Mouse (Mus musculus) NIH3T3 (cell line): ENCODE results near the gene Smu1.

Source experiments
- DNase-seq: peaks from one replicate; pipeline ENCODE4 v3.0.0-alpha.2; 2012; ENCODE audit warnings: low read depth

The Smu1 gene

GRCm38 (mm10) chr4:40757780-40758420 is at the start of gene Smu1:
Gene Smu1 (minus strand): TSS chr4:40757923.
- peak; percentile 98 for DNase-seq

- no peak for DNase-seq
Measured at GRCm38 (mm10) chr4:40807382-40807781, 49.7 kb upstream of the Smu1 start.

GRCm38 (mm10) chr4:40805401-40805800 is 47.7 kb upstream of the Smu1 start:
- DNase-seq = no peak

- DNase-seq = peak; percentile 68
Measured at GRCm38 (mm10) chr4:40802787-40803186, 45.1 kb upstream of the Smu1 start.

DNA sequence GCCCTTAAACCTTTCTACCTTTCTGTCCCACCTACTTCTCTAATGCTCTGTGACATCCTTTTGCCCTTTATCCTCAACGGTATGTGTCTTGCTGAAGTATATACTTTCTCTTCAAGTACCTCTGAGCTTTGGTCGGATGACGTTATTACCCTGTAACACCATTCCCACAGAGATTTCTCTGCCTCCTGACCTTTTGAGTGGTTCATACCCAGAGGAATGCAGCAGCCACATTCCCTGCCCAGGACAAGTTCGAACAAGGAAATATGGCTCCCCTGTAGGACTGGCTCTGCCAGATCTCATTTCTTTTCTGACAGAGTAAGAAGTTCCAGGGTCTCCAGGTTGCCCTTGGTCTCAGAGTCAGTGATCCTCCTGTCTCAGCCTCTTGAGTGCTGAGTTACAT is 44.2 kb upstream of the Smu1 start:
- DNase-seq = peak; percentile 38

- DNase-seq = no peak
Measured at GRCm38 (mm10) chr4:40800873-40801272, 43.1 kb upstream of the Smu1 start.

DNA sequence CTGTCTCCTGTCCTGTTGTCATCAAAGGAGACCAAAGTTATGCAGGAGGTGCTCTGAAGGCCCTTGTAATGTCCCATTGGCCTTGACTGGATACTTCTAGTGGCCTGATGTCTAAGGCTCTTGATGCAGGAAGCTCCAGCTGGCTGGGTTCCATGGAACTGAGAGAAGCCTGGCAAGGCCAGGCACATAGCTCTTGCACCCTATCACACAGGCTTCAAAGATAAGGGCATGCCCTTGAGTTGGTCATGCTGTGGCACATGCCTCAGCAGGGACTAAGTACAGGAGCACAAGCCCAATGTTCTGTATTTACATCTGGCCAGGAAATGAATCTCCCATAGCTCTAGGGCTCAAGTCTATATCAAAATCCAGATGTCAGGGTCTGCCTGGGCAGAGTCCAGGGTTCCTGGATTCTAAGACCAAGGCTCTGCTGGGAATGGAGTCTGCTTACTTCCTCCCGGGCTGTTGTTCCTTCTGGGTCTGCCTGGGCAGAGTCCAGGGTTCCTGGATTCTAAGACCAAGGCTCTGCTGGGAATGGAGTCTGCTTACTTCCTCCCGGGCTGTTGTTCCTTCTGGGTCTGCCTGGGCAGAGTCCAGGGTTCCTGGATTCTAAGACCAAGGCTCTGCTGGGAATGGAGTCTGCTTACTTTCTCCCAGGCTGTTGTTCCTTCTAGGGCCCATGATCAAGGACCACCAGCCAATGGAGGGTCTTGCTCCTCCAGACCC is 41.3 kb upstream of the Smu1 start:
- peak; percentile 24 for DNase-seq

DNA sequence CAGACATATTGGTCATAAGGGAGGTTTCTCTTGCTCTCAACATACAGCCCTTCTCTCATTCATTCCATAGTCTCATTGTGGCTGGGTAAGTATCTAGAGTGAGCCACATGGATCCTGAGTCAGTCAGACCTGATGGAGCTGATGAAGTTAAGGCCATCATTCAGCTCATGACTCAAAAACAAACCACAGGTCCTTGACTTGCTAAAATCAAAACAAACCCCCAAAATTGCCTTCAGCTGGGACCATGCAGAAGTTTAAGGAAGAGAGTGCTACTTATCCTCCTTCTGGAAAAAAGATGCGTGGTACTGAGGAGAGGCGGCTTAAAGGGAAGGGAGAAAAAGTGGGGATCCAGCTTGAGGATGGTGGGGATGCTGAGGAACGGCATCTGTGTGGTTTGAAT is 38.0 kb upstream of the Smu1 start:
- DNase-seq = peak; percentile 43

GRCm38 (mm10) chr4:40794320-40794719 is 36.6 kb upstream of the Smu1 start:
- DNase-seq = no peak

DNA sequence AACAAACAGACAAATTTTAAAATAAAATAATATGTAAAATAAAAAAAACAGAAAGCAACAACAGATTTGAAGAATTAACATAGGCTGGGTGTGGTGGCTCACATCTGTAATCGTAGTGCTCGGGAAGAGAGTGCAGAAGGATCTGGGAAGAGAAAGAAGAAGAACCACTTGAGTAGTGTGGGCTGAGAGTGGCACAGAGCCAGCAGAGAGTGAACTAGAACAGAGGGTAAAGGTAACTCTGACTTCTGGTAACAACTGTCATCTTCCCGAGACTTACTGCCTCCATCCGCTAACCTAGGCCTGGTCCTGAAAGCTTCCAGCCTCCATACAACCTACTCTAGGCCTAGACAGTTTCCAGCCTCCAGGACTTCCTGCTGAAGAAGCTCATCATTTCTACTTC is 33.5 kb upstream of the Smu1 start:
- no peak for DNase-seq

DNA sequence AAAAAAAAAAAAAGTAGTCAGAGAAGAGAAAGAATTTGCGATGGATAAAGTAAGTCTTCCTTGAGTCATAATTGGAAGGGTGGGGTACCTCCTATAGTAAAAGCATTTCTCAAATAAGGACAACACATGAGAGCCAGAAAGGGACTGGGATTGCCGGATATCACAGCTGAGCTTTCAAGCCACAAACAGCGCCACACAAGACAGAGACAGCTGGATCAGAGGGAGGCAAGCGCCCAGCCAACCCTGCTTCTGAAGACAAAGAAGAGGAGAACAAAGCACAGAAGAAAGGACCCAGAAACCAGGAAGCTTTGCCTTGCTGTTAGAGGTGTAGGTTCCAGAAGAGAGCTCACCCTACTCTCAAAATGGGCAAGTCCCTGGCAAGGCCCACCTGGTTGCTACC is 28.9 kb upstream of the Smu1 start:
- DNase-seq = no peak

GRCm38 (mm10) chr4:40785620-40786166 is 28.0 kb upstream of the Smu1 start:
- DNase-seq = no peak

DNA sequence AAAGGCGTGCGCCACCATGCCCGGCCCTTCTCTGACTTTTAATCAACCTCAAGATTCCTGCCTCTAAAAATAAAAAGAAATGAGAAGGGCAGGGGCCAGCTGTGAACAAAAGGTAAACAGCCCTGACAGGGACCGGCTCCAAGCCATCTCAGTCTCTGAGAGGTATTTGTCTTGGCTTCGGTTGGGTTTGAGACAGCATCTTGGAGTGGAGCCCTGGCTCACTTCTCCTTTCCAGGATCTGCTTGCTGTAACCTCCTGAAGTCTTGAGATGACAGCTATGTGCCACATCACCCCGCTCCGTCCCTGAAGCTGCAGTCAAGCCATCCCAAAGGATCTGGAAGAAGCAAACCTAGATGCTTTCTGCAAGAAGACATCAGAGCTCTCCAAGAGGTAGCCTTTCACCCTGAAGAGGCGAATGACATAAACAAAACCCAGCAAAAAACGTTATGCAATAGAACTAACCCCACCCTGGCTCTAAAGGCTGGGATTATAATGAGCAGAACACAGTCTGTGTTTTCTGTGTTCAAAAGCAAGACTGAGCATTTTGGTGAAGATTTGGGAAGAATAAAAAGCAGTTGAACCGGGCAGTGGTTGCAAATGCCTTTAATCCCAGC is 26.9 kb upstream of the Smu1 start:
- peak; percentile 70 for DNase-seq

DNA sequence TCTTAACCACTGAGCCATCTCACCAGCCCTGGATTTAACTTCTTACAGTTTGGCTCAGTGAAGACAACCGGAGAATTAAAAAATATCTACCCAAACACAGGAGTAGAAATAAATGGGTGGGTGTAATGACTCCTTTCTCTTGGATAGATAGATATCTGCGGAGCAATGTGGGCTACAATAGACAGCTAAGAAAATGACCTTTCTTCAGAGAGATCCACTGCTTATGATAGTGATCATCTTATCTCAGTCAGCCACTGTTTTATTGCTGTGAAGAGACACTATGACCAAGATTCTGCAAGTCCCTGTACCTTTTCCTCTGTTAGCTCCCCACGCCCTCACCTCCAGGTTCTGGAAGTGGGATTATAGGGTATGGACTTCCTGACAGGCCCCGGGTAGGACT is 25.3 kb upstream of the Smu1 start:
- DNase-seq = no peak

DNA sequence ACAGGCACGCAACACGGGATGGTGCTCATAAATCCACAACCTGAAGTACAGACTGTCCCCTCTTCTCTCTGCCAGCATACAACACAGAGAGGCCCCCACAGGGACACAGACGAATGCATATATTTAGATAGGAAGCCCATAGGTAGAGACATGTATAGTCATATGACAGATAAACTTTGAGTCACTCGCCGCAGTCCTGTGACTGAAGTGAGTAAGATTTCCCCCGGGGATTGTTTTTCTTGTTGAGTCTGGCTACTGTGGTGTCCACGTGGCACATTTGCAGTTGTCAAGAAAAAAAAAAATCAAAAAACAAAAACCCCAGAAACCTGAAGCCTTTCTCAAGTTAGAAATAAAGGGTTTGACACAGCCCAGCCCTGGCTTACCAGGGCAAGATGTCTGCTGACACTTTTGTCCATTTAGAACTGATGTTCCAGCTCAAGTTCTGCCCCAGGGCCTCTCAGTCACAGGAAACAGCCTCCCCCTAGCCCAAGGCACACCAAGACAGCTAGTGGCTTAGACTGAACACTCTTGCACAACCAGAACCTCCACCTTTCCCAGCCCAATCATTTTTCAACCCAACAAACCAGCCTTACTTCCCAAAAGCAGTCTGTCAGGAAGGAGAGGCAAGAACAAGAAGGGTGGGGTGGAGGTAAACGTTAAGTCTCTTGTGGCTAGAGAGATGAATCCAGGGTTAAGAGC is 24.2 kb upstream of the Smu1 start:
- peak; percentile 61 for DNase-seq

DNA sequence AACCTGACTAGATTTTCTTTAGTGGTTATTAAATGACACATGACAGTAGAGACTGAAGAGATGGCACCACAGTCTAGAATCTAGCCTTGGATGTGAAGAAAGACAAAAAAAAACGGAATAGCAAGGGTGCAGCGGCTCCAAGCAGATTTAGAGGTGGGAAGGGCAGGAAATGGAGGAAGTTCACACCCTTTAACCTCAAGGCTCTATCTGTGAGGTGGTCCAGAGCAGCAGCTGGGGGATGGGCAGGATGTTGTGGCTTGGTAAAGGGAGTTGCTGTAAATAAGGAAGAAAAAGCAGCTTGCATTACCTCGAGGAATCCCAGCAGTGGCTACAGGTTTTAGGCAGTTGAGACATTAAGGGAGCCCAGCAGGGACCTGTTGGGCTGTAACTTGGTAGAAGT is 23.4 kb upstream of the Smu1 start:
- DNase-seq = no peak

DNA sequence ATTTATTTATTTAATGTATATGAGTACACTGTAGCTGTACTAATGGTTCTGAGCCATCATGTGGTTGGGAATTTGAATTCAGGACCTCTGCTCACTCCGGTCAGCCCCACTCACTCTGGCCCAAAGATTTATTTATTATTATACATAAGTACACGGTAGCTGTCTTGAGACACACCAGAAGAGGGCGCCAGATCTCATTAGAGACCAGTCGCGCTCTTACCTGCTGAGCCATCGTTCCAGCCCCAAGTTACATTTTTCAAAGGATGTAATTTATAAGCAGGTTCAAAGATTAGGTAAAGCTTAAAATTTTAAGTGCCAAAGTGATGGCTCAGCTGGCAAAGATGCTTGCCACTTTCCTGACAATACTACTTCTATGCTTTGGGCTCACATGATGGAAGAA is 20.9 kb upstream of the Smu1 start:
- DNase-seq = peak; percentile 18

DNA sequence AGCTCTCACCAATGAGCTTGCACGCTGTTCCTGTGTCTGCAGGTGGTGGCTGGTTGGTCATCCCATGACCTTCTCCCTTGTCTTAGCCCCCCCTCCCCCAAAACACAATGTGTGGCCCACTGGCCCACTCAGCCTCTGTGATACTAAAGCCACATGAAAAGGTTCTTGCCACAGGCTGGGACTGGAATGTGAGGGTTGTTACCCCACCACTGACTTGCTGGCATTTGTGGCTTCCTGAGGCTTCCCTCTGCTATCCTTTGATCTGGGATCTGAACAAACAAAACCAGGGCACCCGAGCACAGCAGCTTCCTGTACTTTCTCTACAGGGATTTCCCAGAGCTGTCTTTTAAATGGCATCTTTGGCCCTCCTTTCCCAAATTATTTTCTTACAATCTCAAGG is 19.4 kb upstream of the Smu1 start:
- DNase-seq = no peak

DNA sequence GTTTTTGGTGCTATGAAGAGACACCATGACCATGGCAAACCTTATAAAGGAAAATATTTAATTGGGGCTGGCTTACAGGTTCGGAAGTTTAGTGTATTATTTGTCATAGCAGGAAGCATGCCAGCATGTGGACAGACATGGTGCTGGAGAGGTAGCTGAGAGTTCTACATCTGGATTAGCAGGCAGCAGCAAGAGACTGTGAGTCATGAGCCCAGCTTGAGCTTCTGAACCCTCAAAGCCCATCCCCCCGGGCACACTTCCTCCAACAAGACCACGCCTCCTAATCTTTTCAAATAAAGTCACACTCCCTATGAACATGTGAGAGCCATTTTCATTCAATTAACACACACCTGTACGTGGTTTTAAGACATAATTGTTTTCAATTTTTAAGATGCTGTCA is 18.7 kb upstream of the Smu1 start:
- peak; percentile 58 for DNase-seq

DNA sequence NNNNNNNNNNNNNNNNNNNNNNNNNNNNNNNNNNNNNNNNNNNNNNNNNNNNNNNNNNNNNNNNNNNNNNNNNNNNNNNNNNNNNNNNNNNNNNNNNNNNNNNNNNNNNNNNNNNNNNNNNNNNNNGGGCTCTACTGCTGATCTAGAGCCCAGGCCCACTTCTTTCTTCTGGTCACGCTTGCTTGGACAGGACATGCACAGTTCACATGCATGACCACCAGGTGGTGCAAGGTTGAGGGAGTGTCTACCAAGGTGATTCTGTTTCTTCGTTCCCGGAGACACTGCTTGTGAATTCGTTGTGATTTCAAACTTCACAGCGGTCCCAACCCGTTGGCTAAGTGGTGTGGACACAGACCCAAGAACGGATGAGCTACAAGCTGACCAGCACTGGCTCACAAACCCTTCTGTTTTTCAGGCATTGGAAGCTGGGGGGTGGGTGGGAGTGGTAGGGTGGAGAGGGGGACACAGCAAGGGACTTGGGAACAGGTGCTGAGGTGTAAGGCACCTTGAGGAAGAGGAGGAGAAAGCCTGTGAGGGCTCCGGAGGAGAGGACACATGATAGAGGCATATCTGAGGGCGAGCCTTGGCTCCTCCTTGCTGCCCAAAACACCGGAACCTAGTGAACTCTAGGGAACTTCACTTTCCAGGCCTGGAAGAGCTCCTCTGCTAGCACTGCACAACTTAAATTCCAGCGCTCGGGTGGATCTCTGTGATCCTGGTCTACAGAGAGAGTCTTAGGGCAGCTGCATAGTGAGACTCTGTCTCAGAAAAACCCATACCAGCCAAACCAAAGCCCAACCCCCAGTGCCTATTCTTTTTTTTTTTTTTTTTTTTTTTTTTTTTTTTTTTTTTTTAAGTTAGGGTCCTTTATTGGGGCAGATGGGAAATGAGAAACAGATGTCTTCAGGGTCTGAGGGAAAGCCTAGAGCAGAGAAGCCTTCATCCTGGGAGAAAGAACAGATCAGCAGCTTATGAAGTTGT is 16.8 kb upstream of the Smu1 start:
- DNase-seq = peak; percentile 85

- no peak for DNase-seq
Measured at GRCm38 (mm10) chr4:40759876-40760275, 2.2 kb upstream of the Smu1 start.
